Mouse (Mus musculus): ENCODE measurements around the gene Crebrf. TPM values are rescaled to one million over a fixed set of nuclear protein-coding genes. Genes with fewer than 3 reads are reported as not detected.

Crebrf gene
- total and polyA plus RNA-seq, 3 experiments, result 1.6 to 66.3 (median 51.3) TPM

GRCm38 (mm10) chr17:26778430-26779100 is 63.1 kb downstream of the Crebrf start:
- Histone ChIP-seq H3K27me3 (ENCODE audit: insufficient read depth, low read length) (no peaks in the 10 kb centered on the region), H3K9me3 (replicated peaks) (no peaks in the 10 kb centered on the region), H3K4me1 (ENCODE audit: insufficient read depth, low read depth, low read length) (peaks cover 73% of the 10 kb centered on the region), H3K4me3 (ENCODE audit: low read depth, low read length) (no peak overlapping the region), H3K36me3 (replicated peaks) (peaks cover 20% of the 10 kb centered on the region)
- TF ChIP-seq TAL1 (conservative IDR thresholded peaks at IDR 0.05; ENCODE audit: low read depth, low read length) (no peak), POLR2AphosphoS5 (IDR thresholded peaks at IDR 0.05; ENCODE audit: insufficient replicate concordance, low read depth, low read length) (no peak), CTCF (IDR thresholded peaks at IDR 0.05; ENCODE audit: low read depth, low read length) (no peak), GATA1 (IDR thresholded peaks at IDR 0.05; ENCODE audit: borderline replicate concordance, low read length) (no peak), GATA2 (IDR thresholded peaks at IDR 0.05; ENCODE audit: borderline replicate concordance, low read depth, low read length) (no peak)
- no peak for DNase-seq (ENCODE audit: low spot score)
- ATAC-seq (ENCODE audit: extremely low read depth, insufficient number of reproducible peaks, low FRiP score, poor library complexity, severe bottlenecking), result no peak

- H3K36me3 ChIP-seq (replicated peaks), result peaks cover 26% of the 10 kb centered on the region
- H3K9me3 ChIP-seq (replicated peaks), result no peaks in the 10 kb centered on the region
- H3K27me3 ChIP-seq (ENCODE audit: insufficient read depth, low read length), result no peaks in the 10 kb centered on the region
- DNase-seq (ENCODE audit: low spot score) (no peak), ATAC-seq (ENCODE audit: extremely low read depth, insufficient number of reproducible peaks, low FRiP score, poor library complexity, severe bottlenecking) (no peak)
- TF ChIP-seq TAL1 (conservative IDR thresholded peaks at IDR 0.05; ENCODE audit: low read depth, low read length), result no peak
- TF ChIP-seq CTCF (IDR thresholded peaks at IDR 0.05; ENCODE audit: low read depth, low read length), result no peak
- TF ChIP-seq POLR2AphosphoS5 (IDR thresholded peaks at IDR 0.05; ENCODE audit: insufficient replicate concordance, low read depth, low read length), result no peak
- TF ChIP-seq GATA2 (IDR thresholded peaks at IDR 0.05; ENCODE audit: borderline replicate concordance, low read depth, low read length), result no peak
- TF ChIP-seq GATA1 (IDR thresholded peaks at IDR 0.05; ENCODE audit: borderline replicate concordance, low read length), result no peak
- peaks cover 73% of the 10 kb centered on the region for H3K4me1 ChIP-seq (ENCODE audit: insufficient read depth, low read depth, low read length)
- no peak overlapping the region for H3K4me3 ChIP-seq (ENCODE audit: low read depth, low read length)
Observed at GRCm38 (mm10) chr17:26779471-26779870, 64.0 kb downstream of the Crebrf start.

GRCm38 (mm10) chr17:26780750-26781571 is 65.5 kb downstream of the Crebrf start, which contains the start of gene Bnip1:
TSS of gene Bnip1 (plus strand) at chr17:26781066.
- 0 out of 2 replicates have a peak, but pooled peaks have one; percentile 47 for ATAC-seq (ENCODE audit: extremely low read depth, insufficient number of reproducible peaks, low FRiP score, poor library complexity, severe bottlenecking)
- no peaks in the 10 kb centered on the region for H3K9me3 ChIP-seq (replicated peaks)

GRCm38 (mm10) chr17:26781610-26782043 is 66.2 kb downstream of the Crebrf start:
- Histone ChIP-seq H3K36me3 (replicated peaks) (peaks cover 43% of the 10 kb centered on the region), H3K4me3 (ENCODE audit: low read depth, low read length) (peak overlapping the region; percentile 76), H3K9me3 (replicated peaks) (no peaks in the 10 kb centered on the region), H3K27me3 (ENCODE audit: insufficient read depth, low read length) (no peaks in the 10 kb centered on the region), H3K4me1 (ENCODE audit: insufficient read depth, low read depth, low read length) (peaks cover 67% of the 10 kb centered on the region)
- ATAC-seq (ENCODE audit: extremely low read depth, insufficient number of reproducible peaks, low FRiP score, poor library complexity, severe bottlenecking), result no peak
- TF ChIP-seq POLR2AphosphoS5 (IDR thresholded peaks at IDR 0.05; ENCODE audit: insufficient replicate concordance, low read depth, low read length) (no peak), GATA1 (IDR thresholded peaks at IDR 0.05; ENCODE audit: borderline replicate concordance, low read length) (no peak), TAL1 (conservative IDR thresholded peaks at IDR 0.05; ENCODE audit: low read depth, low read length) (no peak)
- DNase-seq (ENCODE audit: low spot score), result no peak

More at GRCm38 (mm10) chr17:26780750-26781571, 65.5 kb downstream of the Crebrf start, which contains the start of gene Bnip1:
- TF ChIP-seq GATA2 (IDR thresholded peaks at IDR 0.05; ENCODE audit: borderline replicate concordance, low read depth, low read length), result no peak
- no peak for TF ChIP-seq CTCF (IDR thresholded peaks at IDR 0.05; ENCODE audit: low read depth, low read length)
- no peak for TF ChIP-seq GATA1 (IDR thresholded peaks at IDR 0.05; ENCODE audit: borderline replicate concordance, low read length)
- TF ChIP-seq TAL1 (conservative IDR thresholded peaks at IDR 0.05; ENCODE audit: low read depth, low read length), result no peak
- no peak for TF ChIP-seq POLR2AphosphoS5 (IDR thresholded peaks at IDR 0.05; ENCODE audit: insufficient replicate concordance, low read depth, low read length)
- Histone ChIP-seq H3K4me1 (ENCODE audit: insufficient read depth, low read depth, low read length) (peaks cover 66% of the 10 kb centered on the region), H3K36me3 (replicated peaks) (peaks cover 36% of the 10 kb centered on the region), H3K4me3 (ENCODE audit: low read depth, low read length) (peak within 1 kb of the TSS; percentile 76), H3K27me3 (ENCODE audit: insufficient read depth, low read length) (no peaks in the 10 kb centered on the region)
- DNase-seq (ENCODE audit: low spot score), result peak; percentile 73

- Histone ChIP-seq H3K9me3 (replicated peaks) (no peaks in the 10 kb centered on the region), H3K4me3 (ENCODE audit: low read depth, low read length) (no peak overlapping the region), H3K4me1 (ENCODE audit: insufficient read depth, low read depth, low read length) (peaks cover 52% of the 10 kb centered on the region), H3K36me3 (replicated peaks) (peaks cover 64% of the 10 kb centered on the region), H3K27me3 (ENCODE audit: insufficient read depth, low read length) (no peaks in the 10 kb centered on the region)
- ATAC-seq (ENCODE audit: extremely low read depth, insufficient number of reproducible peaks, low FRiP score, poor library complexity, severe bottlenecking) (no peak), DNase-seq (ENCODE audit: low spot score) (no peak)
- no peak for TF ChIP-seq GATA2 (IDR thresholded peaks at IDR 0.05; ENCODE audit: borderline replicate concordance, low read depth, low read length)
- TF ChIP-seq GATA1 (IDR thresholded peaks at IDR 0.05; ENCODE audit: borderline replicate concordance, low read length), result no peak
- no peak for TF ChIP-seq TAL1 (conservative IDR thresholded peaks at IDR 0.05; ENCODE audit: low read depth, low read length)
- no peak for TF ChIP-seq POLR2AphosphoS5 (IDR thresholded peaks at IDR 0.05; ENCODE audit: insufficient replicate concordance, low read depth, low read length)
- TF ChIP-seq CTCF (IDR thresholded peaks at IDR 0.05; ENCODE audit: low read depth, low read length), result no peak
Observed at GRCm38 (mm10) chr17:26784525-26784924, 69.1 kb downstream of the Crebrf start.

GRCm38 (mm10) chr17:26786586-26786985 is 71.1 kb downstream of the Crebrf start:
- peaks cover 43% of the 10 kb centered on the region for H3K4me1 ChIP-seq (ENCODE audit: insufficient read depth, low read depth, low read length)

More at GRCm38 (mm10) chr17:26786586-26786985, 71.1 kb downstream of the Crebrf start:
- H3K9me3 ChIP-seq (replicated peaks), result no peaks in the 10 kb centered on the region
- ATAC-seq (ENCODE audit: extremely low read depth, insufficient number of reproducible peaks, low FRiP score, poor library complexity, severe bottlenecking) (no peak), DNase-seq (ENCODE audit: low spot score) (no peak)
- TF ChIP-seq TAL1 (conservative IDR thresholded peaks at IDR 0.05; ENCODE audit: low read depth, low read length) (no peak), CTCF (IDR thresholded peaks at IDR 0.05; ENCODE audit: low read depth, low read length) (no peak), POLR2AphosphoS5 (IDR thresholded peaks at IDR 0.05; ENCODE audit: insufficient replicate concordance, low read depth, low read length) (no peak), GATA1 (IDR thresholded peaks at IDR 0.05; ENCODE audit: borderline replicate concordance, low read length) (no peak), GATA2 (IDR thresholded peaks at IDR 0.05; ENCODE audit: borderline replicate concordance, low read depth, low read length) (no peak)
- H3K36me3 ChIP-seq (replicated peaks), result peaks cover 85% of the 10 kb centered on the region
- no peaks in the 10 kb centered on the region for H3K27me3 ChIP-seq (ENCODE audit: insufficient read depth, low read length)
- H3K4me3 ChIP-seq (ENCODE audit: low read depth, low read length), result no peak overlapping the region

All from G1E (cell line).